Mouse (Mus musculus) spleen, adult 2 months (tissue): ENCODE measurements around the gene Upf3a. TPM values are rescaled to one million over a fixed set of nuclear protein-coding genes. Genes with fewer than 3 reads are reported as not detected.
"Not testable (repeated sequence)": the region's sequence is repeated elsewhere in the genome, so short reads cannot be mapped to it uniquely, and the experiment has no call there.

Experiments
- DNase-seq, 2 experiments: peaks; one replicate each; pipeline versions ENCODE4 v3.0.0 to v3.0.0-alpha.2; 2012 to 2021; ENCODE audit warnings: low spot score in 2 of 2, low read depth in 1 of 2
- H3K27ac ChIP-seq: fragments of 200-500 bp; 2 replicates; pipeline ENCODE4 v1.5.1; 2012; ENCODE audit warnings: low read length, inconsistent platforms; ENCODE audit not compliant: insufficient read depth
- H3K27me3 ChIP-seq: fragments of 200-500 bp; 2 replicates; pipeline ENCODE4 v1.6.1; 2012; ENCODE audit warnings: mild to moderate bottlenecking, moderate library complexity, low read length, inconsistent platforms; ENCODE audit not compliant: control insufficient read depth, insufficient read depth
- H3K36me3 ChIP-seq: fragments of 200-500 bp; 2 replicates; pipeline ENCODE4 v1.6.1; 2012; ENCODE audit warnings: mild to moderate bottlenecking, low read length, inconsistent platforms; ENCODE audit not compliant: control insufficient read depth, insufficient read depth
- H3K4me1 ChIP-seq: fragments of 200-500 bp; 2 replicates; pipeline ENCODE4 v1.6.1; 2011; ENCODE audit warnings: inconsistent platforms; ENCODE audit not compliant: control insufficient read depth, insufficient read depth, insufficient read length
- H3K4me3 ChIP-seq: fragments of 200-500 bp; 2 replicates; pipeline ENCODE4 v1.5.1; 2011; ENCODE audit warnings: mild to moderate bottlenecking, inconsistent platforms; ENCODE audit not compliant: insufficient read depth, insufficient read length; ENCODE audit errors: extremely low read depth
- CTCF ChIP-seq: fragments of 200-500 bp; IDR thresholded peaks from 2 replicates; pipeline ENCODE4 v1.5.1; 2011; ENCODE audit warnings: mild to moderate bottlenecking, inconsistent platforms; ENCODE audit not compliant: insufficient read depth, insufficient read length, insufficient replicate concordance; ENCODE audit errors: extremely low read depth
- POLR2A ChIP-seq: fragments of 200-500 bp; IDR thresholded peaks from 2 replicates; pipeline ENCODE4 v1.6.1; 2011; ENCODE audit warnings: low read depth, low read length, inconsistent platforms
- WGBS: fragments of 180-500 bp; shearing (Covaris S2); methylation state at CpG from one replicate; pipeline ENCODE4 v1.1.7; 2018; 5-methylcytosine and 5-hydroxymethylcytosine counted together
- polyA plus RNA-seq: library from polyadenylated mRNA; depleted of rRNA; stranded (reverse); fragments of >200 nt; gene quantifications from 2 replicates; pipeline ENCODE4 v1.2.3, GENCODE M21; 2012; rRNA removed

Gene Upf3a
- polyA plus RNA-seq, 1 experiment: 5.8 TPM

- H3K27ac ChIP-seq: no peak overlapping the region
- H3K27me3 ChIP-seq: no peaks in the 10 kb centered on the region
- H3K4me1 ChIP-seq: no peaks in the 10 kb centered on the region
- peaks cover 38% of the 10 kb centered on the region for H3K36me3 ChIP-seq
- TF ChIP-seq POLR2A (no peak), CTCF (no peak)
- no peak overlapping the region for H3K4me3 ChIP-seq
- WGBS: 94% methylated on average over 8 of the region's 8 CpGs
- DNase-seq: no peak
Measured at GRCm38 (mm10) chr8:13793097-13793745, 7.8 kb downstream of the Upf3a start.

GRCm38 (mm10) chr8:13793746-13794101 lies 8.3 kb downstream of the Upf3a start:
- DNase-seq: no peak
- Histone ChIP-seq H3K4me3 (no peak overlapping the region), H3K27me3 (no peaks in the 10 kb centered on the region), H3K27ac (no peak overlapping the region), H3K4me1 (no peaks in the 10 kb centered on the region), H3K36me3 (peaks cover 38% of the 10 kb centered on the region)
- 92% methylated on average over 11 of the region's 11 CpGs for WGBS
- TF ChIP-seq POLR2A (no peak), CTCF (no peak)

GRCm38 (mm10) chr8:13797676-13798075 lies 12.3 kb downstream of the Upf3a start:
- no peaks in the 10 kb centered on the region for H3K27me3 ChIP-seq
- WGBS: 93% methylated on average over 5 of the region's 5 CpGs
- DNase-seq: no peak
- no peak overlapping the region for H3K4me3 ChIP-seq
- H3K4me1 ChIP-seq: no peaks in the 10 kb centered on the region
- H3K36me3 ChIP-seq: peaks cover 33% of the 10 kb centered on the region
- H3K27ac ChIP-seq: no peak overlapping the region
- TF ChIP-seq POLR2A (no peak), CTCF (no peak)

- Histone ChIP-seq H3K4me1 (no peaks in the 10 kb centered on the region), H3K27ac (no peak overlapping the region), H3K27me3 (no peaks in the 10 kb centered on the region), H3K4me3 (no peak overlapping the region), H3K36me3 (peaks cover 27% of the 10 kb centered on the region)
- TF ChIP-seq CTCF (no peak), POLR2A (no peak)
- DNase-seq: no peak
- WGBS: 90% methylated on average over 5 of the region's 5 CpGs
Measured at GRCm38 (mm10) chr8:13799566-13799965, 14.2 kb downstream of the Upf3a start.

- no peak overlapping the region for H3K4me3 ChIP-seq
- H3K27me3 ChIP-seq: no peaks in the 10 kb centered on the region
- no peak for TF ChIP-seq CTCF
- no peak for TF ChIP-seq POLR2A
- DNase-seq: no peak
- no peak overlapping the region for H3K27ac ChIP-seq
- H3K4me1 ChIP-seq: no peaks in the 10 kb centered on the region
- H3K36me3 ChIP-seq: no peaks in the 10 kb centered on the region
- WGBS: 72% methylated on average over 7 of the region's 7 CpGs
Measured at GRCm38 (mm10) chr8:13828598-13829172, 43.3 kb downstream of the Upf3a start.

GRCm38 (mm10) chr8:13838289-13838688 lies 52.9 kb downstream of the Upf3a start, which contains the start of gene AF366264:
Gene AF366264, minus strand, starts transcription at chr8:13838389.
- DNase-seq, H3K36me3 ChIP-seq, H3K27ac ChIP-seq, H3K4me1 ChIP-seq, H3K4me3 ChIP-seq, H3K27me3 ChIP-seq: not testable (repeated sequence)
- 86% methylated on average over 5 of the region's 5 CpGs for WGBS

- H3K4me3 ChIP-seq, H3K4me1 ChIP-seq, H3K36me3 ChIP-seq, H3K27ac ChIP-seq, H3K27me3 ChIP-seq, DNase-seq: not testable (repeated sequence)
- 85% methylated on average over 1 of the region's 1 CpGs for WGBS
Measured at GRCm38 (mm10) chr8:13843286-13843685, 57.9 kb downstream of the Upf3a start.

Other genes starting within 250 kb of the Upf3a start
- gene 1700029H14Rik, start 223.2 kb upstream of the Upf3a start, polyA plus RNA-seq: 0.19 and 0.22 TPM in 2 replicates
- 98.7 and 123 TPM in 2 replicates for gene Rasa3, start 108.0 kb upstream of the Upf3a start, polyA plus RNA-seq
- 0.11 and 0.12 TPM in 2 replicates for gene Cfap97d2, start 79.7 kb upstream of the Upf3a start, polyA plus RNA-seq
- 19.6 and 26.4 TPM in 2 replicates for gene Cdc16, start 27.9 kb upstream of the Upf3a start, polyA plus RNA-seq
- gene AF366264, start 52.8 kb downstream of the Upf3a start, polyA plus RNA-seq: not detected in 2 replicates
- gene Champ1, start 84.0 kb downstream of the Upf3a start, polyA plus RNA-seq: 6.7 and 8.9 TPM in 2 replicates
- gene Coprs, start 104.7 kb downstream of the Upf3a start, polyA plus RNA-seq: 5.2 and 5.3 TPM in 2 replicates